Mouse (Mus musculus) hindbrain, embryonic 15.5 days (tissue): Measurements from ENCODE around the gene Nptxr. TPM values are rescaled to one million over a fixed set of nuclear protein-coding genes. Genes with fewer than 3 reads are reported as not detected.
"Not testable (repeated sequence)": the region's sequence is repeated elsewhere in the genome, so short reads cannot be mapped to it uniquely, and the experiment has no call there.

Experiments used
- ATAC-seq: fragments of 200-750 bp; cut with Nextera tagmentation; 2 replicates; pipeline ENCODE4 v1.8.0; 2017; ENCODE audit warnings: low read depth, moderate number of reproducible peaks, moderate TSS enrichment; ENCODE audit not compliant: low FRiP score
- H3K27ac ChIP-seq: fragments of 300-500 bp; sonication (generic); replicated peaks from 2 replicates; pipeline ENCODE4 v1.5.1; 2015; ENCODE audit warnings: mild to moderate bottlenecking, inconsistent platforms
- H3K27me3 ChIP-seq: fragments of 300-500 bp; sonication (generic); 2 replicates; pipeline ENCODE4 v1.6.1; 2015; ENCODE audit warnings: control low read depth, inconsistent platforms
- H3K36me3 ChIP-seq: fragments of 300-500 bp; sonication (generic); 2 replicates; pipeline ENCODE4 v1.6.1; 2015; ENCODE audit warnings: control low read depth, inconsistent platforms
- H3K4me1 ChIP-seq: fragments of 300-500 bp; sonication (generic); replicated peaks from 2 replicates; pipeline ENCODE4 v1.6.1; 2015; ENCODE audit warnings: control low read depth, inconsistent platforms
- H3K4me2 ChIP-seq: fragments of 300-500 bp; sonication (generic); 2 replicates; pipeline ENCODE4 v1.6.1; 2015; ENCODE audit warnings: moderate library complexity, mild to moderate bottlenecking, inconsistent platforms
- H3K4me3 ChIP-seq: fragments of 300-500 bp; sonication (generic); 2 replicates; pipeline ENCODE4 v1.5.1; 2015; ENCODE audit warnings: mild to moderate bottlenecking, inconsistent platforms
- H3K9ac ChIP-seq: fragments of 300-500 bp; sonication (generic); 2 replicates; pipeline ENCODE4 v1.6.1; 2015; ENCODE audit warnings: inconsistent platforms
- H3K9me3 ChIP-seq: fragments of 300-500 bp; sonication (generic); 2 replicates; pipeline ENCODE4 v1.6.1; 2016; ENCODE audit warnings: control low read depth, inconsistent platforms
- WGBS: fragments of 180-500 bp; shearing (Covaris S2); methylation state at CpG from one replicate; pipeline ENCODE4 v1.1.7; 2015; 5-methylcytosine and 5-hydroxymethylcytosine counted together
- polyA plus RNA-seq: library from polyadenylated mRNA; unstranded; fragments of >200 nt; fragmentation: Nextera tagmentation; extraction: Ambion mirVana; gene quantifications from 2 replicates; pipeline ENCODE4 v1.2.1, GENCODE M21; 2015

Nptxr gene
- polyA plus RNA-seq, 1 experiment from 2014 or later, result 61.3 TPM

- WGBS, result 75% methylated on average over 2 of the region's 2 CpGs
- H3K9ac ChIP-seq, H3K4me3 ChIP-seq, H3K4me1 ChIP-seq, H3K36me3 ChIP-seq, H3K27ac ChIP-seq, ATAC-seq, H3K9me3 ChIP-seq, H3K27me3 ChIP-seq, H3K4me2 ChIP-seq: not testable (repeated sequence)
These were observed 8.3 kb upstream of the Nptxr start for GRCm38 (mm10) chr15:79812840-79813239.

GRCm38 (mm10) chr15:79810997-79811396, 6.4 kb upstream of the Nptxr start:
- Histone ChIP-seq H3K4me2 (no peak overlapping the region), H3K9me3 (no peaks in the 10 kb centered on the region), H3K27ac (no peak overlapping the region), H3K27me3 (peaks cover 4% of the 10 kb centered on the region), H3K36me3 (no peaks in the 10 kb centered on the region), H3K4me1 (no peaks in the 10 kb centered on the region), H3K9ac (no peak overlapping the region), H3K4me3 (no peak overlapping the region)
- 74% methylated on average over 4 of the region's 4 CpGs for WGBS
- no peak for ATAC-seq

GRCm38 (mm10) chr15:79810061-79810460, 5.5 kb upstream of the Nptxr start:
- Histone ChIP-seq H3K9me3 (no peaks in the 10 kb centered on the region), H3K27ac (no peak overlapping the region), H3K4me2 (no peak overlapping the region), H3K9ac (no peak overlapping the region), H3K4me3 (no peak overlapping the region), H3K36me3 (no peaks in the 10 kb centered on the region), H3K27me3 (peaks cover 6% of the 10 kb centered on the region), H3K4me1 (peaks cover 6% of the 10 kb centered on the region)
- no peak for ATAC-seq
- 55% methylated on average over 3 of the region's 3 CpGs for WGBS

GRCm38 (mm10) chr15:79808658-79809057, 4.1 kb upstream of the Nptxr start:
- Histone ChIP-seq H3K9me3 (no peaks in the 10 kb centered on the region), H3K9ac (no peak overlapping the region), H3K27me3 (peaks cover 6% of the 10 kb centered on the region), H3K4me2 (no peak overlapping the region), H3K4me3 (no peak overlapping the region), H3K4me1 (peaks cover 12% of the 10 kb centered on the region), H3K27ac (no peak overlapping the region), H3K36me3 (no peaks in the 10 kb centered on the region)
- no peak for ATAC-seq
- WGBS, result 55% methylated on average over 5 of the region's 5 CpGs

GRCm38 (mm10) chr15:79808114-79808513, 3.5 kb upstream of the Nptxr start:
- H3K27me3 ChIP-seq, result peaks cover 6% of the 10 kb centered on the region
- 34% methylated on average over 5 of the region's 5 CpGs for WGBS
- no peak overlapping the region for H3K4me3 ChIP-seq
- no peak for ATAC-seq
- H3K9ac ChIP-seq, result no peak overlapping the region
- no peak overlapping the region for H3K4me2 ChIP-seq
- no peaks in the 10 kb centered on the region for H3K36me3 ChIP-seq
- H3K9me3 ChIP-seq, result no peaks in the 10 kb centered on the region
- H3K4me1 ChIP-seq, result peaks cover 15% of the 10 kb centered on the region
- no peak overlapping the region for H3K27ac ChIP-seq

GRCm38 (mm10) chr15:79807050-79807449, 2.5 kb upstream of the Nptxr start:
- Histone ChIP-seq H3K9me3 (no peaks in the 10 kb centered on the region), H3K27me3 (peaks cover 9% of the 10 kb centered on the region), H3K4me1 (peaks cover 25% of the 10 kb centered on the region), H3K4me3 (no peak overlapping the region), H3K27ac (no peak overlapping the region), H3K36me3 (no peaks in the 10 kb centered on the region), H3K9ac (no peak overlapping the region), H3K4me2 (no peak overlapping the region)
- no peak for ATAC-seq
- WGBS, result 45% methylated on average over 1 of the region's 1 CpGs

- H3K27ac ChIP-seq, result peak overlapping the region; percentile 85
- no peaks in the 10 kb centered on the region for H3K36me3 ChIP-seq
- peak overlapping the region; percentile 77 for H3K4me3 ChIP-seq
- no peak for ATAC-seq
- peak overlapping the region; percentile 83 for H3K4me2 ChIP-seq
- H3K4me1 ChIP-seq, result peaks cover 37% of the 10 kb centered on the region
- H3K27me3 ChIP-seq, result peaks cover 9% of the 10 kb centered on the region
- WGBS, result 18% methylated on average over 8 of the region's 8 CpGs
- peak overlapping the region; percentile 71; the same call in 1 of the 2 replicates for H3K9ac ChIP-seq
- no peaks in the 10 kb centered on the region for H3K9me3 ChIP-seq
These were observed 680 bp upstream of the Nptxr start for GRCm38 (mm10) chr15:79805246-79805645.

GRCm38 (mm10) chr15:79803533-79804351, 824 bp downstream of the Nptxr start:
- ATAC-seq, result peak; percentile 59
- Histone ChIP-seq H3K36me3 (no peaks in the 10 kb centered on the region), H3K27ac (peak overlapping the region; percentile 85), H3K9ac (peak overlapping the region; percentile 71), H3K9me3 (no peaks in the 10 kb centered on the region), H3K4me3 (peak overlapping the region; percentile 77), H3K4me2 (peak overlapping the region; percentile 83), H3K4me1 (peaks cover 37% of the 10 kb centered on the region), H3K27me3 (peaks cover 9% of the 10 kb centered on the region)
- 5% methylated on average over 77 of the region's 81 CpGs for WGBS

- peak overlapping the region; percentile 83 for H3K4me2 ChIP-seq
- no peak overlapping the region for H3K27ac ChIP-seq
- no peak overlapping the region for H3K4me3 ChIP-seq
- ATAC-seq, result no peak
- WGBS, result 24% methylated on average over 4 of the region's 4 CpGs
- H3K9ac ChIP-seq, result no peak overlapping the region
- peaks cover 37% of the 10 kb centered on the region for H3K4me1 ChIP-seq
- no peaks in the 10 kb centered on the region for H3K36me3 ChIP-seq
- H3K27me3 ChIP-seq, result peaks cover 5% of the 10 kb centered on the region
- H3K9me3 ChIP-seq, result no peaks in the 10 kb centered on the region
These were observed 2.3 kb downstream of the Nptxr start for GRCm38 (mm10) chr15:79802304-79802703.

GRCm38 (mm10) chr15:79801646-79802045, 2.9 kb downstream of the Nptxr start:
- Histone ChIP-seq H3K9me3 (no peaks in the 10 kb centered on the region), H3K9ac (no peak overlapping the region), H3K27me3 (peaks cover 5% of the 10 kb centered on the region; the same call in 1 of the 2 replicates), H3K4me2 (no peak overlapping the region), H3K4me3 (no peak overlapping the region), H3K4me1 (peaks cover 37% of the 10 kb centered on the region), H3K36me3 (no peaks in the 10 kb centered on the region), H3K27ac (no peak overlapping the region)
- WGBS, result 57% methylated on average over 2 of the region's 2 CpGs
- no peak for ATAC-seq

- no peak overlapping the region for H3K9ac ChIP-seq
- H3K4me1 ChIP-seq, result peaks cover 42% of the 10 kb centered on the region
- no peak overlapping the region for H3K27ac ChIP-seq
These were observed 3.9 kb downstream of the Nptxr start for GRCm38 (mm10) chr15:79800701-79801100.

GRCm38 (mm10) chr15:79798591-79798990, 6.0 kb downstream of the Nptxr start:
- ATAC-seq, result no peak
- Histone ChIP-seq H3K27ac (no peak overlapping the region), H3K9me3 (no peaks in the 10 kb centered on the region), H3K9ac (no peak overlapping the region), H3K27me3 (0 out of 2 replicates have a peak, but pooled peaks cover 3% of the 10 kb centered on the region), H3K4me3 (no peak overlapping the region), H3K4me1 (peaks cover 30% of the 10 kb centered on the region), H3K4me2 (no peak overlapping the region), H3K36me3 (no peaks in the 10 kb centered on the region)
- WGBS, result 86% methylated on average over 10 of the region's 10 CpGs

More at GRCm38 (mm10) chr15:79800701-79801100, 3.9 kb downstream of the Nptxr start:
- 0 out of 2 replicates have a peak, but pooled peaks cover 5% of the 10 kb centered on the region for H3K27me3 ChIP-seq
- H3K4me2 ChIP-seq, result no peak overlapping the region
- H3K9me3 ChIP-seq, result no peaks in the 10 kb centered on the region
- no peak overlapping the region for H3K4me3 ChIP-seq
- no peak for ATAC-seq
- H3K36me3 ChIP-seq, result no peaks in the 10 kb centered on the region
- WGBS, result 30% methylated on average over 11 of the region's 11 CpGs
